Mouse (Mus musculus) adrenal gland, adult (tissue): ENCODE measurements around the gene Ppfia1.

ENCODE experiments used
- DNase-seq, 2 experiments: peaks; one replicate each; pipeline ENCODE4 v3.0.0; 2022 to 2023; ENCODE audit warnings: low spot score in 1 of 2; ENCODE audit not compliant: inconsistent age in 2 of 2

The Ppfia1 gene

GRCm38 (mm10) chr7:144550811-144551210 is 2.7 kb downstream of the Ppfia1 start:
- no peak for DNase-seq

DNA sequence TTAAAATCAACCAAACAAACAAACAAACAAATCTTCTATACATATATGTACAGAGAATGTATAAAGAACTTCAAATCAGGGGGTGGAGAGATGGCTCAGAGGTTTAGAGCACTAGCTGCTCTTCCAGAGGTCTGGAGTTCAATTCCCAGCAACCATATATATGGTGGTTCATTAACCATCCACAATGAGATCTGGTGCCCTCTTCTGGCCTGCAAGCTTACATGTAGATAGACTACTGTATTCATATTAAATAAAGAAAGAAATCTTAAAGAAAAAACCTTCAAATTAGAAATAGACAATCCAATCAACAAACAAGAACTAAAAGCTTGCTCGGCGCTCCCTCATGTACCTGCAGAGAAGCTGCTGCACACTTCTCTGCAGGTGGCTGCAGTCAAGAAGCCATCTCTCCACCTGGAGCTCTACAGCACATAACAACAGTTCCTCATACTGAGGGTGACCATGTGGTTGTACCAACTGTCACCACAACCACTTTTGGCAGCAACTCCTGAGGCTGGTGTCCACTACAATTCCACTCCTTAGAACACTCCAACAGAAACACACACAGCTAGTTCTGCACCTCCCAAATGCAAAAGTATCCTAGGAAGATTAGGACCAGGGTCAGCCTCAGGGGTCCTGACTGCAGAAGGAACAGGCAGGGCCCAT is 3.5 kb downstream of the Ppfia1 start:
- no peak for DNase-seq

- no peak for DNase-seq
Measured at GRCm38 (mm10) chr7:144545231-144545630, 8.3 kb downstream of the Ppfia1 start.

DNA sequence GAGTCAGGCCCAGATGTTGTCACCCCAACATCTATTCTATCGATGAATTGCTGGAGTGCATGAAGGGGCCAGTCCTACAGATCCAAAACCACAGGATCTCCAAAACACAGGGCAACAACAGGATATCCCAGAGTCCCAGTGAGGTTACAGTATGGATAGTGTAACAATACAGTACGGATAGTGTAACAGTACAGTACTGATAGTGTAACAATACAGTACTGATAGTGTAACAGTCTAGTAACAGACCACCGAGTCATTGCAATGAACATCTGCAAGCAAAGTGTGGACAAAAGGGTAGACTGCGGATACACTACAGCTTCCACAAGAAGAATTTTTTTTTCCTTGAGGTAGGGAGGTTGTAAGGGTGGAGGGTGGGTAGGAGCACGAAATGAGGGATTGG is 12.2 kb downstream of the Ppfia1 start:
- DNase-seq: no peak

GRCm38 (mm10) chr7:144539146-144539545 is 14.4 kb downstream of the Ppfia1 start:
- no peak for DNase-seq

- no peak for DNase-seq
Measured at GRCm38 (mm10) chr7:144538030-144538644, 15.4 kb downstream of the Ppfia1 start.

GRCm38 (mm10) chr7:144536367-144536766 is 17.2 kb downstream of the Ppfia1 start:
- no peak for DNase-seq

- DNase-seq: no peak
Measured at GRCm38 (mm10) chr7:144534773-144535172, 18.8 kb downstream of the Ppfia1 start.

DNA sequence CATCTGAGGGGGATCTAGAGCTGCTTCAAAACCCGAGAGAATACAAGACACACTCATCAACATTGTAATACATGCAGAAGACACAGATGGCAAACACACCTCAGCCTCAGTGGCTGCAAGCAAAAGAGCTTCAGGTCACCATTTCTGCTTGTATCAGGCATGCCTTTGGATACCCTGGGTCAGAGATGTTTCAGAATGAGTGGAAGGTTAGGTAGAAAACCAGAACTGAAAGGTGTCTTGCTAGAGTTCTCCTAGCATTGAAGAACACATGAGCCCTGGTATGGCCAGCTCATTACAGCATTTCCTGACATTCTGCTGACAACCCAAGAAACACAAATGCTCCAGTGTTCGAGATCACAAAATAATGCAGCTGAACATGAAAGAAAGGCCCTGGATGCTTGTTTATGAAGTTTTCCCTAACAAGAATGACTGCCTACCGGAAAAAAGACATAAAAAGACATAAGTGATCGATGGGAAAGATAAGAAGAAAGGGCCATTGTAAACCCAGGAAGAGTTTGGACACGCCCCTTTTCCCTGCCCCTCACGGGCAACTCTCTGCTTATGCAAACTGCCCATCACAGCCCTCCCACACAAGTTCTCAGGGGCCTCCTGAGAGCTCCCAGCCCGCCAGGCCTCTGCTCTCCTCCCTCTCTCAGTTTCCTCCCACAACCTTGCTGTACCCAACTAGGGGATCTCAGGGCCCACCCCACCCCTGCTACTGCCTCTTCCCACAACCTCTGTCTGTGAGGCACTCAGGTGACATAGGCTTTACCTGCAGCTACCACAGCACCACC is 21.7 kb downstream of the Ppfia1 start:
- DNase-seq: no peak

DNA sequence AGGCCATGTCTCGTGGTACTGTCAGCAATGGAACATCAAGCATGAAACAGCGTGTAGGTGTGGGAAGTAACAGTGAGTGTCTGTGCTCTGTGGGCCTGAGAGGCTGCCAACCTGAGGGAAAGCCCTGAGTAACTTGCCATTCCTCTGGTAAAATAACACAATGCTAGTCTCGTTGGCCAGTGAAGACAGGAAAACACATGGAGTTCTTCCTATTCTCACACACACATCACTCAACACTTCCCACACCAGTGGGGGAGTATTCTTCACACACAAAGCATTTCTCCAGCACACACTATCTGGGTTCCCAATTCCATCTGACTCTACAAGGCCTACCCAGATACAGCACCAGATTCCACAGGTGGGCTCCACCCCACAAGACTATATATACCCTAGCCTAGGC is 23.7 kb downstream of the Ppfia1 start:
- DNase-seq: no peak

DNA sequence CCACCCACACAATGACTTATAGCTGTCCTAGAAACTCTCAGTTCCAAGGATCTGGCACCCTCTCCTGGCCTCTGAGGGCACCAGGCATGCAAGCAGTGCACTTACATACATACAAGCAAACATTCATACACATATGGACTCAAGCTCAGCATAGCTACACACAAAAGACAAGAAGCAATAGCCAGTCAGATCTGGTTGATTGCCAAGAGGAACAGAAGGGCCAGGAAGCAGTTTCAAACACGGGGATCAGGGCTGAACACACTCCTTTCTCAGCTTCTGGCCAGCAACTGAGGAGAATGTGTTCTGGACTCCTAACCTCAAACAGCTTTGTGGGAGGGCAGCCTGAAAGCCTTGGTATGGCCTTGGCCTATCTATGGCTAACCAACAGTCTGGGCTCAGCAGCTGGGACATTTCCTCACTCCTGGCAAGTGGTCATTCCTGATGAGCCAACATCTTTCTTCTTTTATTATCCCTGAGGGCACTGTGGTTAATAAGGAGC is 25.8 kb downstream of the Ppfia1 start:
- peak; percentile 88 to 93 for DNase-seq

DNA sequence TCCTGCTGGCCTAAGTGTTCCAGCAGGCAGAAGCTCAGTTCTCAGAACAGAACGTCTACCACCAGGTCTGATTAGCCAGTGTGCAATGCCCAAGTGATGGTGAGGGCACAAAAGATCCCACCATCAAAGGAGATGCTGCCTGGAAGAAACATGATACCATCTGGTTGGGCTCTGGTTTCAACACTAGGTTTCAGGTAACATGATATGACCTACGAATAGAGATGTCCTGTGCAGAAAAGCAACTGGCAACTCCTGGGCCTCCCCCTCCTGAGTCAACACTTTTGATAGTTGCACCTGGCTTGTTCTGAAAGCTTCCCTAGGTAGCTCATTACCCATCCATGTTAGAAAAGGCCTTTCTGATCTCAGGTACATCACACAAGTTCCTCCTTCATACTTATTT is 26.9 kb downstream of the Ppfia1 start:
- DNase-seq: no peak

GRCm38 (mm10) chr7:144524427-144525191 is 28.9 kb downstream of the Ppfia1 start:
- no peak for DNase-seq

DNA sequence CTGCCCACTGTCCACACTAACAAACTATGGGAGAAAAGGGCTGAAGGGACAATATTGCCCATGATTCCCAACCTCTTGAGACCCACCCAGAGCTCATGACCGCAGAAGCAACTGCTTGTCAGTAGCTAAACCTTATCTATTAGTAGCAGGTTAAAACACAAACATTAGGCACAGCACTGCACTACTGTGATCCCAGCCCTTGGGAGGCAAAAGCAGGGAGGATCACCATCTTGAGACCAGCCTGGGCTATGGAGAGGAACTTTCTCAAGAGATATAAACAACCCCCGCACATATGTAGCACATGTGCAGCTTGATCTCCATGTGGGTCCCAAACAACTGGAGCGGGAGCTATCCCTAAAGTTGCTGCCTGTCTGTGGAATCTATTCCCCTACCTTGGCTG is 30.1 kb downstream of the Ppfia1 start:
- no peak for DNase-seq

GRCm38 (mm10) chr7:144521927-144522326 is 31.6 kb downstream of the Ppfia1 start:
- no peak for DNase-seq

GRCm38 (mm10) chr7:144519852-144520251 is 33.7 kb downstream of the Ppfia1 start:
- DNase-seq: no peak

DNA sequence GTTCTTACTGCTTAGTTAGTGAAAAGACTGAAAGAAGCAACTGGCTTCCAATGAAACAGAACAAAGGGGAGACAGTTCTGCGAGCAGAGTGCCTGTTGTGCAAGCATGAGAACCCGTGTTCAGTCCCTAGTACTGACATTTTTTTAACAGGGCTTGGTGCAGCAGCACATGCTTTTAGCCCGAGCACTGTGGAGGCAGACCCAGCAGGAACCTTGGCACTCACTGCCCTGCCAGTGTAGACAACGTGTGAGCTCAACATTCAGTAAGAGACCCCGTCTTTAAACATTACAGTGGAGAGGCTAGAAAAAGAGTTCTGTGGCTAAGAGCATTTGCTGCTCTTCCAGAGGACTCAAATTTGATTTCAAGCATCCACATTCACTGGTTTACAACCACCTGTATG is 36.8 kb downstream of the Ppfia1 start:
- DNase-seq: no peak

- DNase-seq: no peak
Measured at GRCm38 (mm10) chr7:144509090-144509489, 44.4 kb downstream of the Ppfia1 start.

GRCm38 (mm10) chr7:144506807-144507206 is 46.7 kb downstream of the Ppfia1 start:
- DNase-seq: no peak

DNA sequence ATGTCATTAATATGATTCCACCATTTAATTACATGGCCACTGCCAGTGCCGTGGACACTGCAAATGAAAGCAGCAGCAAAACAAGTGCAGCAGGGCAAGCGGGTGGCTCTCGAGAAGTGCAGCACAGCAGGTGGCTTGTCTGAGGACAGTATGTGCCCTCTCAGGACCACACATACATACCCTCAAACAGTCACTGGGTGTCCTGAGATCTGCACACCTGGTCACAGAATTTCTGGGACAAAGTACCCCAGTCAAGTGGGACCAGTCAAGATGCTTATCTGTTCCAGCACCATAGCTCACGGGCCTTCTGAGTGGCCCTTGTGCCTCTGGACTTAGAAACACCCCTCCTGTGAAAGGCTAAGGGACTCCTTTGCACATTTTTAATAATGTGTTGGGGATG is 49.6 kb downstream of the Ppfia1 start:
- DNase-seq: no peak

GRCm38 (mm10) chr7:144492931-144493330 is 60.6 kb downstream of the Ppfia1 start:
- no peak for DNase-seq
